8 mouse cellular contexts compared by ENCODE assay signal in genomic region chr13:3358079-3358608, GRCm38 (mm10).
DNase-seq lines count a peak whose midpoint lies in the region; ATAC-seq lines count a peak whose summit lies in the region.

No protein-coding gene starts in this region.

- H3K4me2 ChIP-seq in hindbrain, embryonic 16.5 days (ENCODE audit: low read length), result peak overlapping the region; percentile 99
- H3K4me2 ChIP-seq in liver, embryonic 15.5 days, result peak overlapping the region; percentile 69

- 2% methylated on average over 45 of the region's 45 CpGs for WGBS in heart, embryonic 10.5 days
- 1% methylated on average over 44 of the region's 45 CpGs for WGBS in hindbrain, embryonic 16.5 days
- WGBS in liver, embryonic 15.5 days (ENCODE audit: insufficient replicate concordance), result 3% methylated on average over 45 of the region's 45 CpGs

- 0 out of 2 replicates have a peak, but pooled peaks cover 3% of the 10 kb centered on the region for H3K9me3 ChIP-seq in heart, embryonic 10.5 days
- H3K9me3 ChIP-seq in hindbrain, embryonic 16.5 days (ENCODE audit: control insufficient read depth, low read length), result peaks cover 2% of the 10 kb centered on the region; the same call in 1 of the 2 replicates
- no peaks in the 10 kb centered on the region for H3K9me3 ChIP-seq in liver, embryonic 15.5 days (replicated peaks)

- H3K36me3 ChIP-seq in heart, embryonic 10.5 days, result no peaks in the 10 kb centered on the region
- no peaks in the 10 kb centered on the region for H3K36me3 ChIP-seq in hindbrain, embryonic 16.5 days (ENCODE audit: control insufficient read depth, insufficient read depth, low read length)
- H3K36me3 ChIP-seq in liver, embryonic 15.5 days (replicated peaks), result no peaks in the 10 kb centered on the region

- H3K4me3 ChIP-seq in heart, embryonic 10.5 days, result peak overlapping the region; percentile 67
- peak overlapping the region; percentile 47 for H3K4me3 ChIP-seq in hindbrain, embryonic 16.5 days (ENCODE audit: low read length)
- peak overlapping the region; percentile 49; the same call in 1 of the 2 replicates for H3K4me3 ChIP-seq in liver, embryonic 15.5 days (replicated peaks)

- DNase-seq in heart, embryonic 10.5 days (ENCODE audit: low spot score), result no peak
- DNase-seq in heart, postnatal 4 days, result no peak
- DNase-seq in cerebellum, postnatal 10 days, result peak; percentile 31 to 32
- DNase-seq in layer of hippocampus, postnatal 36 days, result no peak
- no peak for DNase-seq in thymus, adult 18-20 months
- no peak for DNase-seq in yolk sac, embryonic 10.5 days (ENCODE audit: low spot score)

- peaks cover 49% of the 10 kb centered on the region for H3K27me3 ChIP-seq in heart, embryonic 10.5 days (ENCODE audit: insufficient read depth, poor library complexity, severe bottlenecking)
- H3K27me3 ChIP-seq in hindbrain, embryonic 16.5 days (replicated peaks; ENCODE audit: control insufficient read depth, insufficient read depth, low read length), result peaks cover 25% of the 10 kb centered on the region
- peaks cover 42% of the 10 kb centered on the region for H3K27me3 ChIP-seq in liver, embryonic 15.5 days

- peaks cover 17% of the 10 kb centered on the region for H3K4me1 ChIP-seq in heart, embryonic 10.5 days
- H3K4me1 ChIP-seq in hindbrain, embryonic 16.5 days (ENCODE audit: control insufficient read depth, insufficient read depth, low read depth, low read length), result peaks cover 25% of the 10 kb centered on the region
- 0 out of 2 replicates have a peak, but pooled peaks cover 4% of the 10 kb centered on the region for H3K4me1 ChIP-seq in liver, embryonic 15.5 days (replicated peaks)

- peak; percentile 26; the same call in 1 of the 2 replicates for ATAC-seq in hindbrain, embryonic 16.5 days
- ATAC-seq in liver, embryonic 15.5 days (ENCODE audit: insufficient read depth), result no peak

- H3K9ac ChIP-seq in hindbrain, embryonic 16.5 days (ENCODE audit: low read depth, low read length), result peak overlapping the region; percentile 45
- no peak overlapping the region for H3K9ac ChIP-seq in liver, embryonic 15.5 days

- no peak overlapping the region for H3K27ac ChIP-seq in heart, embryonic 10.5 days
- H3K27ac ChIP-seq in hindbrain, embryonic 16.5 days (ENCODE audit: low read depth, low read length), result no peak overlapping the region
- no peak overlapping the region for H3K27ac ChIP-seq in liver, embryonic 15.5 days (replicated peaks)

Comparison
In these comparisons a context has a peak if more than half of its experiments do, and no peak if none do; other contexts are left out.
1. DNase-seq: peak in cerebellum, postnatal 10 days (2 of 2); none in heart, embryonic 10.5 days (single experiment), heart, postnatal 4 days (single experiment), layer of hippocampus, postnatal 36 days (0 of 2), thymus, adult 18-20 months (0 of 2) and yolk sac, embryonic 10.5 days (single experiment).
2. Peak in every context shown above with its lines, with median percentiles within 50 percentile points of each other: H3K4me3 ChIP-seq.